Mouse (Mus musculus): ENCODE measurements at regions not wholly inside any gene's neighbourhood (a gene's known extent, or its start where the extent isn't known, plus 50 kb on each side); places are given as distances from the start of the nearest gene placed in this dataset.

DNA sequence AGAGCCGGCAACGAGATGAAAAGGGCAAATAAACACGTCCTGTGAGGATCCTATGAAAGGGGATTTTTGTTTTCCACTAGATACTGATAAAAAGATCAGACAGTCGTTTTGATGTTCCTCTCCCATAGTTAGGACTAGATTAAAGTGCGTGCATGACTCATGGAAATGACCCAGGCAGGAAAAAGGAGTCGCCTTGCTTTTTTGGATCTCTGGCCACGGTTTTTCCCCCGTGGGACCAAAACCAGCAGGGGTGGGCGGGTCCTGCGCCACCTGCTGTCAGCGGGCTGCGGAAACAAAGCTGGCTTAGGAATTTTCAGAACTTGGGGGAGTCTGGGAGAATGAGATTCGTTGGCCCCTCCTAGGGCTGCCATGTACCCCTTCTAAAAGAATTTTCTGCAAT lies 91.5 kb upstream of the Ankrd55 start:
- H3K27me3 ChIP-seq (ENCODE audit: control insufficient read depth, insufficient read depth, low read length): no peaks in the 10 kb centered on the region
- no peak overlapping the region for H3K4me3 ChIP-seq (ENCODE audit: control insufficient read depth, low read depth, low read length)
- H3K36me3 ChIP-seq (ENCODE audit: control insufficient read depth, insufficient read depth, low read length): no peaks in the 10 kb centered on the region
- no peak overlapping the region; the same call in 1 of the 2 replicates for H3K27ac ChIP-seq (ENCODE audit: control insufficient read depth, insufficient read depth, low read depth, low read length)
- TF ChIP-seq CTCF (IDR thresholded peaks at IDR 0.05; ENCODE audit: control insufficient read depth, insufficient read depth, insufficient replicate concordance, low read depth, low read length): peak; percentile 27; the same call in 1 of the 2 replicates
- TF ChIP-seq POLR2A (IDR thresholded peaks at IDR 0.05; ENCODE audit: control insufficient read depth, low read depth, low read length): no peak
- H3K4me1 ChIP-seq (ENCODE audit: control insufficient read depth, insufficient read depth, low read length): no peaks in the 10 kb centered on the region

DNA sequence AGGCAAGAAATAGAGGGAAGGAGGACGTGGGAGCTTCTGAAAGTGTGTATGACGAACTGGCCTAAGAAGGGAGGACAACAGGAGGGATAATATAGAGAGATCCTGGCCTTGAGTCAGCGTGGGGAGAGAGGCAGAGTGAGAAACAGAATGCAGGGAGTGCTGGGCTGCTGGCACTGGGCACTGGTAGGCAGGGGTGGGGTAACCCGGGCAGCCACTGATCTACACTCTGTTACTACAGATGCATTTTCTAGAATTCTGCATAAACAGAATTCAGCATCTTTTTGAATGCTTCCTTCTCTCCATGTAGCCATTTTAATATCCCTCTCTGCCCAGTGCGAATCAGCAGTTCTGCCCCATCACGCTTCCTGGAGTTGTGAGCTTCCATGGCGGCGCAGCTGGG lies 84.5 kb upstream of the Ankrd55 start:
- Histone ChIP-seq H3K4me3 (ENCODE audit: control insufficient read depth, low read depth, low read length) (no peak overlapping the region), H3K4me1 (ENCODE audit: control insufficient read depth, insufficient read depth, low read length) (no peaks in the 10 kb centered on the region), H3K27ac (ENCODE audit: control insufficient read depth, insufficient read depth, low read depth, low read length) (no peak overlapping the region), H3K27me3 (ENCODE audit: control insufficient read depth, insufficient read depth, low read length) (no peaks in the 10 kb centered on the region), H3K36me3 (ENCODE audit: control insufficient read depth, insufficient read depth, low read length) (no peaks in the 10 kb centered on the region)
- no peak for TF ChIP-seq CTCF (IDR thresholded peaks at IDR 0.05; ENCODE audit: control insufficient read depth, insufficient read depth, insufficient replicate concordance, low read depth, low read length)
- no peak for TF ChIP-seq POLR2A (IDR thresholded peaks at IDR 0.05; ENCODE audit: control insufficient read depth, low read depth, low read length)

DNA sequence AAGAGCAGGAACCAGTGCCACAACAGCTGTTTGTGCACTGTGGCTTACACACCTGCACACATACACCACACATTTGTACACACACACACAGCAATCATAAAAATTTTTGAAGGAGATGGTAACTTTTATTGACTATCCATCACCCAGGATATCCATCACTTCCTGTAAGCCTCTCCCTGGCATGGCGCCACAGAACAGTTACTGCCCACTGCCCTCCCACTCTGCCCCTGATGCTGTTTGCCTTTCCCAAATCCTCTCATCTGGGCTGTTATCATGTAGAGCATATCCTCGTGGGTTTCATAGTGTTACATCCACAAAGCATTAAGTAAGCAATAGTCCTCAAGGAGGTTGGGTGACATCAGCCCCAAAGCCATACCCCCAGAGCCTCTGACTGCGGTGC lies 84.0 kb upstream of the Ankrd55 start:
- Histone ChIP-seq H3K27ac (ENCODE audit: control insufficient read depth, insufficient read depth, low read depth, low read length) (no peak overlapping the region), H3K36me3 (ENCODE audit: control insufficient read depth, insufficient read depth, low read length) (no peaks in the 10 kb centered on the region), H3K4me3 (ENCODE audit: control insufficient read depth, low read depth, low read length) (no peak overlapping the region), H3K27me3 (ENCODE audit: control insufficient read depth, insufficient read depth, low read length) (no peaks in the 10 kb centered on the region), H3K4me1 (ENCODE audit: control insufficient read depth, insufficient read depth, low read length) (no peaks in the 10 kb centered on the region)
- TF ChIP-seq CTCF (IDR thresholded peaks at IDR 0.05; ENCODE audit: control insufficient read depth, insufficient read depth, insufficient replicate concordance, low read depth, low read length): no peak
- no peak for TF ChIP-seq POLR2A (IDR thresholded peaks at IDR 0.05; ENCODE audit: control insufficient read depth, low read depth, low read length)

DNA sequence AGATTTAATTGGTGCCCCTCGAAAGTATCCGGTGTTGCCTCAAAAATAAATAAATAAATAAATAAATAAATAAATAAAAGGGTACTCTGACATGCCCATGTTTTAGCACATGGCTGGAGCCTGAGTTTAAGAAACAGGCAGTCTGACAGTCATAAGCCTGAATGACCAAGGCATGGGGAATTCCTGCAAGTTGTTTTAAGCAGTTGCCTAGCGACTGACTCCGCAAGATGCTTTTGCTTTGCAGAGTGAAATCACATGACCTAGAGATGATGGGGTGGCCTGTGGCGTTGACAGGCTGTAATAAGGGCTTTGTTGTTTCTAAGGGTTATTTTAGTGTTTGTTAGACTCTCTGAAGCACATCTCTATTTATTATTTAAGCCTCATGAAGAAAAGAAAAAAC lies 83.4 kb upstream of the Ankrd55 start:
- Histone ChIP-seq H3K36me3 (ENCODE audit: control insufficient read depth, insufficient read depth, low read length) (no peaks in the 10 kb centered on the region), H3K27me3 (ENCODE audit: control insufficient read depth, insufficient read depth, low read length) (no peaks in the 10 kb centered on the region), H3K4me3 (ENCODE audit: control insufficient read depth, low read depth, low read length) (no peak overlapping the region), H3K27ac (ENCODE audit: control insufficient read depth, insufficient read depth, low read depth, low read length) (no peak overlapping the region), H3K4me1 (ENCODE audit: control insufficient read depth, insufficient read depth, low read length) (no peaks in the 10 kb centered on the region)
- TF ChIP-seq POLR2A (IDR thresholded peaks at IDR 0.05; ENCODE audit: control insufficient read depth, low read depth, low read length) (no peak), CTCF (IDR thresholded peaks at IDR 0.05; ENCODE audit: control insufficient read depth, insufficient read depth, insufficient replicate concordance, low read depth, low read length) (no peak)

DNA sequence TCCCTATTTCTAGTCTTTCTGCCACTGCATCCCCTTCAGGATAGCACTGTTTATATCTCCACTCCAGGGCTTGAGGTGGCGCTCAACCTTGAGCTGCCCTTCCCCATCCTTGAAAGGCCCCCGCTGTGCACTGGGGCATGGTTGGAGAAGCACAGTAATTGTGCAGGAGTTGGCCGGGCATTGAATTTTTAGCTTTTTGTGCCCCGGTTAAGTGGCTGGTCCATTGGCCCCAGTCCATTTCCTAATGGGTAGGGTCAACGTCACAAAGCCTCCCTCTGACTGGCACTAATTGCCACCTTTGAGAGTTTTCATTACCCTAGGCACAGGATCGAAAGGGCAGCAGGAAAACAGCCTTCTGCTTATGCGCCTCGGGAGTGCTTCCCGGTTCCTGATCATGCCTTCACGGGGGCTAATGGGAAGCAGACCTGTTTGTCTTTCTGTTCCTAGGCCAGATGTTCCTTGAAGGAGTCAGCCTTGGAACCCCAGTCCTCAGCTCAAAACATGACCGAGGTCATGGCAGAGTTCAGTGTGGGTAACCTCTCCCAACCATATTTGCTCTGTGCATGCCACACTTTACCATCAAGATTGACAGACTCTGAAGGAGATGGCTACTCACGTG lies 80.5 kb upstream of the Ankrd55 start:
- TF ChIP-seq CTCF (IDR thresholded peaks at IDR 0.05; ENCODE audit: control insufficient read depth, insufficient read depth, insufficient replicate concordance, low read depth, low read length): no peak
- no peak for TF ChIP-seq POLR2A (IDR thresholded peaks at IDR 0.05; ENCODE audit: control insufficient read depth, low read depth, low read length)
- Histone ChIP-seq H3K27me3 (ENCODE audit: control insufficient read depth, insufficient read depth, low read length) (no peaks in the 10 kb centered on the region), H3K4me1 (ENCODE audit: control insufficient read depth, insufficient read depth, low read length) (peaks cover 9% of the 10 kb centered on the region), H3K4me3 (ENCODE audit: control insufficient read depth, low read depth, low read length) (no peak overlapping the region), H3K36me3 (ENCODE audit: control insufficient read depth, insufficient read depth, low read length) (no peaks in the 10 kb centered on the region), H3K27ac (ENCODE audit: control insufficient read depth, insufficient read depth, low read depth, low read length) (no peak overlapping the region)

DNA sequence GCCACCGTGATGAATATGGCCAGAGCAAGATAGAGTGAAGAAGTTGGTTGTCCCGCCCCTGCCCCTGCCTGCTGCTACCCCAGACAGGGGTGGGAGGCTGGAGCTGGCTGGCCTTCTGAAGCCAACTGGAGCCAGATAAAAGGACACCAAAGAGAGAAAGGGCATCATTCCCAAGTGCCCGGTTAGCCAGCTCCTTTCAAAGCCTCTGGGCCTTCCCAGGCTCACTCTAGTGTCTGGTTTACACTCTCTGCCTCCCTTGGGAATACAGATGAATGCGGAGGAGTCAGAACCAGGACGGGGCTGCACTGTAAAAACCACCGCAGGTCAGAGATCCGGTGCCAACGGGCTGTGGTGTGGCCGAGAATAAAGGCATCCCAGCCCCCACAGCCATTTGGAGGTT lies 76.4 kb upstream of the Ankrd55 start:
- peaks cover 19% of the 10 kb centered on the region for H3K4me1 ChIP-seq (ENCODE audit: control insufficient read depth, insufficient read depth, low read length)
- no peaks in the 10 kb centered on the region for H3K36me3 ChIP-seq (ENCODE audit: control insufficient read depth, insufficient read depth, low read length)
- no peaks in the 10 kb centered on the region for H3K27me3 ChIP-seq (ENCODE audit: control insufficient read depth, insufficient read depth, low read length)
- TF ChIP-seq POLR2A (IDR thresholded peaks at IDR 0.05; ENCODE audit: control insufficient read depth, low read depth, low read length) (no peak), CTCF (IDR thresholded peaks at IDR 0.05; ENCODE audit: control insufficient read depth, insufficient read depth, insufficient replicate concordance, low read depth, low read length) (no peak)
- H3K4me3 ChIP-seq (ENCODE audit: control insufficient read depth, low read depth, low read length): no peak overlapping the region
- no peak overlapping the region for H3K27ac ChIP-seq (ENCODE audit: control insufficient read depth, insufficient read depth, low read depth, low read length)

DNA sequence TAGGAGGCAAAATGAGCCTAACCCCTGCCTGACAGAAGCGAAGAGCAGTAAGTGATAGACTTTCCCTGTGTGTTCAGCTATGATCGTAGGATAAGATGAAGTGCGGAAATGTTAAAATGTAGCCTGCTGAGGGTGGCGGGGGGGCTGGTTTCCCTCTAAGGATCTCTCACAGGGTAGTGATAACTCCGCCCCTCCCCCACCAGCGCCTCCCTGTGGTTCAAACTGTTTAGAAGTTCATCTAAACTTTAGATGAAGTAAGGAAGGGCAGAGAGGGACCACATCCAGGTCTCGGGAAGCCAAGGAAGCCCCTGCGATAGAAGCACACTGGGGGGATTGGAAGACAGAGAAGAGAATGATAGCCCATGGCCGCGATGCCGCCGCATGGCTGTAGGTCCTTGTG lies 75.9 kb upstream of the Ankrd55 start:
- no peak overlapping the region; the same call in 1 of the 2 replicates for H3K4me3 ChIP-seq (ENCODE audit: control insufficient read depth, low read depth, low read length)

More for the DNA sequence above, 75.9 kb upstream of the Ankrd55 start:
- no peaks in the 10 kb centered on the region for H3K27me3 ChIP-seq (ENCODE audit: control insufficient read depth, insufficient read depth, low read length)
- no peak overlapping the region for H3K27ac ChIP-seq (ENCODE audit: control insufficient read depth, insufficient read depth, low read depth, low read length)
- TF ChIP-seq POLR2A (IDR thresholded peaks at IDR 0.05; ENCODE audit: control insufficient read depth, low read depth, low read length) (no peak), CTCF (IDR thresholded peaks at IDR 0.05; ENCODE audit: control insufficient read depth, insufficient read depth, insufficient replicate concordance, low read depth, low read length) (no peak)
- H3K36me3 ChIP-seq (ENCODE audit: control insufficient read depth, insufficient read depth, low read length): no peaks in the 10 kb centered on the region
- peaks cover 19% of the 10 kb centered on the region for H3K4me1 ChIP-seq (ENCODE audit: control insufficient read depth, insufficient read depth, low read length)
